In genomic region chr8:128424626-128425333, GRCm38 (mm10) we compare ENCODE assay signal across 17 mouse cellular contexts.
A peak's percentile ranks its signal among the peaks of the same experiment; 100 is the strongest.
DNase-seq lines count a peak whose midpoint lies in the region; ATAC-seq lines count a peak whose summit lies in the region.
"Had no signal": no experiment of that assay in that cellular context is flagged by ENCODE, and none has a peak within 500 bp of the region (broad histone marks: within the 10 kb centered on the region; RNA-seq: fewer than 3 reads in every experiment).

No protein-coding gene starts in this region.

- peak overlapping the region; percentile 44; the same call in 1 of the 2 replicates for H3K27ac ChIP-seq in kidney, embryonic 16.5 days (ENCODE audit: low read length)
- no peak overlapping the region for H3K27ac ChIP-seq in intestine, embryonic 15.5 days
- no peak overlapping the region for H3K27ac ChIP-seq in liver, embryonic 13.5 days
- H3K27ac ChIP-seq: embryonic facial prominence, embryonic 13.5 days; forebrain, embryonic 15.5 days; hindbrain, embryonic 14.5 days; neural tube, embryonic 12.5 days had no signal

- no peak for DNase-seq in kidney, adult 8-10 months
- DNase-seq in liver, embryonic 13.5 days: no peak
- no peak for DNase-seq in thymus, adult 18-20 months
- DNase-seq in lung, postnatal 4 days: no peak
- DNase-seq: cerebellum, adult 8-10 months; gastrocnemius, postnatal 25 days; midbrain, embryonic 14.5 days; spleen, adult 18-20 months had no signal

- H3K36me3 ChIP-seq in kidney, embryonic 16.5 days (ENCODE audit: insufficient read depth, low read length): peaks cover 29% of the 10 kb centered on the region
- H3K36me3 ChIP-seq in intestine, embryonic 15.5 days: peaks cover 2% of the 10 kb centered on the region; the same call in 1 of the 2 replicates
- H3K36me3 ChIP-seq in liver, embryonic 13.5 days: no peaks in the 10 kb centered on the region
- H3K36me3 ChIP-seq: neural tube, embryonic 12.5 days had no signal

- H3K27me3 ChIP-seq in kidney, embryonic 16.5 days (ENCODE audit: insufficient read depth, low read length): no peaks in the 10 kb centered on the region
- H3K27me3 ChIP-seq in intestine, embryonic 15.5 days (replicated peaks): no peaks in the 10 kb centered on the region
- H3K27me3 ChIP-seq in liver, embryonic 13.5 days: no peaks in the 10 kb centered on the region
- H3K27me3 ChIP-seq: embryonic facial prominence, embryonic 13.5 days; forebrain, embryonic 15.5 days; neural tube, embryonic 12.5 days had no signal

- H3K4me2 ChIP-seq in kidney, embryonic 16.5 days (replicated peaks; ENCODE audit: low read depth, low read length): no peak overlapping the region
- H3K4me2 ChIP-seq in intestine, embryonic 15.5 days (replicated peaks): no peak overlapping the region
- no peak overlapping the region for H3K4me2 ChIP-seq in liver, embryonic 13.5 days
- H3K4me2 ChIP-seq: embryonic facial prominence, embryonic 13.5 days; forebrain, embryonic 15.5 days; heart, embryonic 11.5 days; hindbrain, embryonic 14.5 days; neural tube, embryonic 12.5 days had no signal

- no peaks in the 10 kb centered on the region for H3K9me3 ChIP-seq in kidney, embryonic 16.5 days (ENCODE audit: low read length)
- no peaks in the 10 kb centered on the region for H3K9me3 ChIP-seq in intestine, embryonic 15.5 days
- no peaks in the 10 kb centered on the region for H3K9me3 ChIP-seq in liver, embryonic 13.5 days (replicated peaks)
- H3K9me3 ChIP-seq: embryonic facial prominence, embryonic 13.5 days; forebrain, embryonic 15.5 days; neural tube, embryonic 12.5 days had no signal

- no peak overlapping the region for H3K4me3 ChIP-seq in kidney, embryonic 16.5 days (ENCODE audit: low read length)
- no peak overlapping the region for H3K4me3 ChIP-seq in intestine, embryonic 15.5 days (replicated peaks)
- H3K4me3 ChIP-seq in liver, embryonic 13.5 days (replicated peaks): no peak overlapping the region
- H3K4me3 ChIP-seq: embryonic facial prominence, embryonic 13.5 days; forebrain, embryonic 15.5 days; neural tube, embryonic 12.5 days had no signal

- peaks cover 16% of the 10 kb centered on the region for H3K4me1 ChIP-seq in kidney, embryonic 16.5 days (ENCODE audit: insufficient read depth, low read length)
- 0 out of 2 replicates have a peak, but pooled peaks cover 3% of the 10 kb centered on the region for H3K4me1 ChIP-seq in intestine, embryonic 15.5 days (replicated peaks)
- peaks cover 3% of the 10 kb centered on the region for H3K4me1 ChIP-seq in liver, embryonic 13.5 days (replicated peaks)
- H3K4me1 ChIP-seq: embryonic facial prominence, embryonic 13.5 days; forebrain, embryonic 15.5 days; neural tube, embryonic 12.5 days had no signal

- 32% methylated on average over 7 of the region's 7 CpGs for WGBS in kidney, embryonic 16.5 days
- 56% methylated on average over 7 of the region's 7 CpGs for WGBS in intestine, embryonic 15.5 days
- WGBS in liver, embryonic 13.5 days (ENCODE audit: insufficient replicate concordance): 56% methylated on average over 7 of the region's 7 CpGs

- peak; percentile 85 for ATAC-seq in kidney, embryonic 16.5 days (ENCODE audit: low FRiP score, low TSS enrichment)
- peak; percentile 97 for ATAC-seq in intestine, embryonic 15.5 days
- peak; percentile 55 for ATAC-seq in liver, embryonic 13.5 days (ENCODE audit: low read depth)
- ATAC-seq in CD4-positive, CD25-positive, alpha-beta regulatory T cell, adult 4 months: no peak
- ATAC-seq: forebrain, embryonic 15.5 days; lung, postnatal 0 days had no signal

- H3K9ac ChIP-seq in kidney, embryonic 16.5 days (replicated peaks; ENCODE audit: low read length): no peak overlapping the region
- H3K9ac ChIP-seq in intestine, embryonic 15.5 days: no peak overlapping the region
- H3K9ac ChIP-seq in liver, embryonic 13.5 days: no peak overlapping the region
- H3K9ac ChIP-seq: embryonic facial prominence, embryonic 13.5 days; forebrain, embryonic 15.5 days; hindbrain, embryonic 14.5 days; neural tube, embryonic 12.5 days had no signal
